Mouse (Mus musculus) brain, embryonic 14.5 days (tissue): ENCODE results near the gene Dlgap1.

ENCODE experiments used
- CTCF ChIP-seq: fragments of 200-500 bp; IDR thresholded peaks from 2 replicates; pipeline ENCODE4 v1.5.1; 2012; ENCODE audit warnings: inconsistent platforms, mild to moderate bottlenecking, moderate library complexity, borderline replicate concordance; ENCODE audit not compliant: insufficient read depth, insufficient read length; ENCODE audit errors: extremely low read depth
- POLR2A ChIP-seq: fragments of 200-500 bp; IDR thresholded peaks from 2 replicates; pipeline ENCODE4 v1.6.1; 2012; ENCODE audit warnings: mild to moderate bottlenecking, inconsistent platforms, borderline replicate concordance; ENCODE audit not compliant: poor library complexity, insufficient read depth, insufficient read length, severe bottlenecking; ENCODE audit errors: extremely low read depth

DNA sequence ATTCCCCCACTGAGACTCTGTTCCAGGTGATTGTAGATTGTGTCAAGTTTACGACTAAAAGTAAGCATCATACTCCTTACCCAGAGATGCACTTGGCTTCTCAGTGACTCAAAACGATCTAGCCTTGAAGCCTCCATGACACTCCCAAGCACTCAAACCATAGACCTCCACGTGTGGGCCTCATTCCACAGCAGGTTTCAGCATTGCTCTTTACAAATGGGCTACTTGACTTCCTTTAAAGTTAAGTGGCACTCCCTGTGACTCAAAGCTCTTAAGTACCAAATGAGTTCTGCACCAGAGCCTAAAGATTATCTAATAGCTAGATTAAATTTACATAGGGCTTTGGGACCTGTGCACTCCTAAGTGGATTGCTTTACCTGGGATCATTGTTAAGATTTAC, 400.3 kb downstream of the Dlgap1 start:
- TF ChIP-seq CTCF (no peak), POLR2A (no peak)
